Mouse (Mus musculus) thymus, adult 2 months (tissue): ENCODE measurements at regions not wholly inside any gene's neighbourhood (a gene's known extent, or its start where the extent isn't known, plus 50 kb on each side); places are given as distances from the start of the nearest gene placed in this dataset.

Experiments used
- CTCF ChIP-seq: fragments of 200-500 bp; IDR thresholded peaks from 2 replicates; pipeline ENCODE4 v1.5.1; 2012; ENCODE audit warnings: mild to moderate bottlenecking, control low read depth, low read length, moderate library complexity, borderline replicate concordance; ENCODE audit not compliant: control insufficient read depth, poor library complexity, insufficient read depth; ENCODE audit errors: extremely low read depth
- POLR2A ChIP-seq: fragments of 200-500 bp; IDR thresholded peaks from 2 replicates; pipeline ENCODE4 v1.6.1; 2012; ENCODE audit warnings: mild to moderate bottlenecking, low read length, control low read depth, moderate library complexity; ENCODE audit not compliant: control insufficient read depth, poor library complexity, insufficient read depth; ENCODE audit errors: extremely low read depth

DNA sequence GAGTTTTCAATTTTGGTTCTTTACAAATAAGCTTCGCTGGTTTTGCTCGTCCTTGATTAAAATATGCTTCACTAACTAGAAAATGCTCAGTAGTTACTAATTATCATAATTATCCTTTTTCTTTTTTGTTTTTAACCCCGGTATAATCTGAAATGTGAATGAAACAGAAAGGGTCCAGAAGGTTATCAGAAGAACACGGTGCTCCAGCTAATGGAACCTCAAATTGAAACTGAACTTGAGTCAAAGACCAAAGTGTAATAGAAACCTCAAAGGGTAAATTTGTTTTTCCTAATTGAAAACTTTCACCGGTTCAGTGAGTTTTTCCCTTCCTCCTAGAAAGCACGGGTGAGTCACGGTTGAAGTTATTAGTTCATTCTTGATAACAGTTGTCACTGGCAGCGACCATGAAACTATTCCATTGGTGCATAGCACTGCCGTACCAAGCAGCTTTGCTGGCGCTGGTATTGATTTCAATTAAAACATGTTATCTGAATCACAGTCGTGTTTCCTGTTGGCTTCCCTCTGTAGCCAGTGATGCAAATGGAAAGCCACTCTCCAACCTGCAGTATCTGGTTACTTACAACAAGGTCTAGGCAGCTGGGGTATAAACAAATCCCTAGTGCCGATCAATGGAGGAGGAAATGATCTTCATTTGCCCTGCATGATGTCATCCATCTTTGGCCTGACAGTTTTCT lies 203.7 kb downstream of the Csl start:
- no peak for TF ChIP-seq CTCF
- no peak for TF ChIP-seq POLR2A
